Mouse (Mus musculus) thymus, postnatal 10 days (tissue): ENCODE results near the gene Cilp.
A peak's percentile ranks its signal among the peaks of the same experiment; 100 is the strongest.
"Not testable (repeated sequence)": the region's sequence is repeated elsewhere in the genome, so short reads cannot be mapped to it uniquely, and the experiment has no call there.

Source experiments
- DNase-seq, 2 experiments: peaks; one replicate each; pipeline ENCODE4 v3.0.0; 2021; ENCODE audit warnings: low spot score in 2 of 2

Gene Cilp

DNA sequence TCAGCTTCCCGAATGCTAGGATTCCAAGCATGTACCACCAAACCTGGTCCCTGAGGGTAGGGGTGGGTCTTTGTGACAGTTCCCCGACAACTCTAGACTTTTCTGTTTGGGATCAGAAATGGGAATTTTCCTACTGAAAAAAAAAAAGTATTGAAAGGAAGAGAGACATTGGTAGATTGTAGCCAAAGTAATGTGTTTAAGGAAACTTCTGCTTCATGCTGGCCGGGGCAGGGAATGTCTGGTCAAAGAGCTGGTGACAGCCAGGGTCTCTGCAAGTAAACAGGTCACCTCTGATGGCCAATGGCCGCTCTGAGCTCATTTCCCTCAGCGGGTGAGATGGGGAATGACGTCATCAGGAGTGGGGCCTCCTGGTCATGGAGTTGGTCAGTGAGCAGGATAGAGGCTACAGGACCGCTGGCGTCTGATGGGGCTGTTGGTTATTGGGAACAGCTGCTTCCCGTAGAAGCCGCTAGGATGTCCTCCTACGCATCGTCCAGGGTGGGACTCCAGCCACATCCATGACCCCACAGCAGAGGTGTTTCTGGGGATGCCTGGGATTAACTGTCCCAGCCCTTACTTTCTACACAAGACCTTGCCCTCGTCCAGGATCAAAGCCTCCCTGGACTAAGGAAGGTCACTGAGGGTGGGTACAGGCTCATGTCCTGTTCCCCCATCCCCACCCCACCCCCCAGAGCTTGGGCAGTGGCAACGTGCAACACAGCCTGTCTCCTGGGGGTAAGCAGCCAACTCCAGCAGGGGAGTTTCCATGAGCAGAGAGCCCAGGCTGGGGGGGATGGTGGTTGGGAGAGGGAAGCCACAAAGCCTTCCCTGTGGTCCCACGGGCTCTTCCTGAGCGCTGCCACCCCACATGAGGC is 17.2 kb upstream of the Cilp start:
- DNase-seq, result no peak

DNA sequence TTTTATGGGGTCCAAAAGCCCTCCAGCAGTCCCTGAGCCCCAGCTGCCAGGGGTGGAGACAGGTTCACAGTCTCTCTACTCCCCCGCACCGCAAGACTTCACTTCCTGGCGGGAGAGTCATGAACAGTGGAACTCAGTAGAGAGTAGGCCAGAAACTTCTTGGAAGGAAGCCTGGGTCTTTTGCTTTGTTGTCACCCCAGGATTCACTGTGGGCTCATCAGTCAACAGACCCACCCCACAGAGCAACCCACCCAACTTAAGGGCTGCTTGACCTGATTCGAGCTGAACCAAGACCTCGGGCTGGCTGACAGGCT is 16.6 kb upstream of the Cilp start:
- DNase-seq, result peak; percentile 30 to 33

DNA sequence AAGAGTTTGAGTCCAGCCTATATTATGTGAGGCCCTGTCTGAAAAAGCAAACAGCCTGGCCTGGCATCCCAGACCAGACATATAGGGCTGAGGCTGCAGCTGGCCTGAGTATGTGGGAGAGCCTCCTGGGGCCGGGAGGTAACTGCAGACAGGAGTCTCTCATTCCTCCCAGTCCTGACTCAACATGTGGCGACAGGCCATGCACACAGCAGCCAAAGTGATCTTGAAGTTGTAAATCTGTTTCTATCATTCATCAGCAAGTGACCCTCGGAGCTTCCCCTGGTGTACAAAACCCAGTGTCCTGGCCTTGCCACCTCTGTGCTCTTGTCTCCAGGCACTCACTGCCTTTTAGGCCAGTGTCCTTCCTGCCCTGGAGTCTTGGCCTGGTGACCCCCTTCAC is 13.0 kb upstream of the Cilp start:
- no peak for DNase-seq

DNA sequence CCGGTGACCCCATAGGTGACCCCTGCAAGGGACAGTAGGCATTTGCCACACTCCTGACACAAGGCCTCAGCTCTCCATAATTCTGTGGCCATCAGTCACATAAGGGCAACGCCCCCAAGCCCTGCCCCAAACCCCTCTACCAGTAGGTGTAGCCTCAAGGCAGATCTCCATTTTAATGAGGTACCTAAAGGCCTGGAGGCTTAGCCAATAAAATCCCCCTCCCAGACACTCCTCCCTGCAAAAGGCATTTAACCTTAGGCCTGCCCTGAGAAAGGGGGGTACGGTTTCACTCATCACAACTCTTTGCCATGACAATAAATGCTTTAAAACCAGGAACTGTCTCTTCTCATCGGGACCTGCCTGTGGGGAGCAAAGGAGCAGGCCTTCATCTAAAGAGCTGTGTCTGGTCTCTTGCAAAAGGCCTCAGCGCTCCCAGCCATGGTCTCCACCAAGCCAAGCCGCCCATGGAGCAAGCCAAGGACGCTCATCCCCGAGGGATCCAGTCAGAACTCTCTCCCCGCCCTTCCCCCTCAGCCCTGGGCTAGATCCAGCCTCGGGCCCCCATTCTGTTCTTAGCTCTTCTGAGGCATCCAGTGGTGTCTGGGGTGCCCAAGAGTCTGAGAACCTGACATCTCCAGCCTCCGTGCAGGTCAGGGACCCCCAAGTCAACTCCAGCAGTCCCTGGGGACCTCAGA is 8.9 kb upstream of the Cilp start:
- no peak for DNase-seq

DNA sequence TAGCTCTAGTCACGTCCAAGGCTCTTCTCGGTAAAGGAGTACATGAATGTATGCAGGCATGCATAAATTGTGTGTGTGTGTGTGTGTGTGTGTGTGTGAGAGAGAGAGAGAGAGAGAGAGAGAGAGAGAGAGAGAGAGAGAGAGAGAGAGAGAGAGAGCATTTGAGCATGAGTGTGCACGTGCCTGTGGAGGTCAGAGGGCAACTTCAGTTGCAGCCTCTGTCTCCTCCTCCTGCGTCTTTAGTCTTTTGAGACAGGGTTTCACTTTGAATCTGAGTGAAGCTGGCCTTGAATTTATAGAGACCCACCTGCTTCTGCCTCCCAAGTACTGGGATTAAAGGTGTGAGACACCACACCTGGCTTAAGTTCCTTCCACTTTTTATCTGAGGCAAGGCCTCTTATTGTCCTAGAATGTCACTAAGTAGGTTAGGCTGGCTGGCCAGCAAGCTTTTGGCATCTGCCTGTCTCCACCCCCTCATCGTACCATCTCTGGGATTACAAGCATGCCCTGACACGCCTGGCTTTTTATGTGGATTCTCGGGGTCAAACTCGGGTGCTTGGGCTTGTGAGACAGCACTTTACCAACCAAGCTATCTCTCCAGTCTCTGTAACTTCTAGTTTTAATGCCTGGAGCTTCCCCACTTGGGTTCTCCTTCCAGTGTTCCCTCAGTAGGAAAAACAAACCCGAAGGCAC is 7.6 kb upstream of the Cilp start:
- no peak for DNase-seq

DNA sequence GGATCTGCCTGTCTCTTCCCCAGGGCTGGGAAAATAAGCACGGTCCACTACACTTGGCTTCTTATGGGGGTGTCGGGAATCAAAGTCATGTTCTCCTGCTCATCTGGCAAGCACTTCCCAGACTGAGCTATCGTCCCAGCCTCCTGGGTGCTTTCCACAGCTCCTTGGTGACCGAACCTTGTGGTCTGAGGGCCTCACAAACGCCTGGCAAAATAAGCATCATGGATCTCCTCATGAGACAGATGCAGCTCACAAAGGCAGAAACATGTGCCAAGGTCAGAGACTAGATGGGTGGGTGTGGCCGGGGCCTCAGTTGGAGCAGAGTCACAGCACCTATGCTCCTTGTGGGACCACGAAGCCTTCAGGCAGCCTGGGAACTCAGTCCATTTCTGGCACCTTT is 5.6 kb upstream of the Cilp start:
- no peak for DNase-seq

DNA sequence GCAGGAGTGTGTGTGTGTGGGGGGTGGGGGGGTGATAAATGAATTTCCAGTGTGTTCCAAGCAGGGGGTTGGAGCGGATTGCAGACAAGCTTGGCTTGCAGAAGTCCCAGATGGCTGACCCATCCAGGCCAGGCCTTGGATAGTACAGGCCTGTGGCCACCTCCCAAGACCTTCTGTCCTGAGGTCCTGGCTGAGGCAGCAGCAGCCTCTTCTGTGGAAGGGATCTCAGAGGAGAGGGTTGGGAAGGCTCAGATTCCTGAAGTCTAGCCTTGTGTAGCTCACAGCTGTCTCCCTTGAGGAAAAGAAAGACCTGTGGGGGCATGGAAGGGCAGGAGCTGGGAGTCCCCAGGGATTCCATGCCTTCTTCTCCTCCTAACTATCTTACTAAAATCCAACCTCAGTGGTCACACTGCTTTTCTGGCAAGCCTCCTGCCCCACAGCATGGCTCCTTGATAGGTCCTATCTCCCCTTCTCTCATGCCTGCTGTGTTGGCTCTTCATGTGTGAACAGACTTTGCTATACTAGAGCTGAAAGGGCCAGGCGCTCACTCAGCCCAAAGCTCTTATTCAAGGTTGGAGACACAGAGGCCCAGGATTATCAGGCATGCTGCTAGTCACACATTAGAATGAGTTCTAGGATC is 3.3 kb upstream of the Cilp start:
- DNase-seq, result no peak

DNA sequence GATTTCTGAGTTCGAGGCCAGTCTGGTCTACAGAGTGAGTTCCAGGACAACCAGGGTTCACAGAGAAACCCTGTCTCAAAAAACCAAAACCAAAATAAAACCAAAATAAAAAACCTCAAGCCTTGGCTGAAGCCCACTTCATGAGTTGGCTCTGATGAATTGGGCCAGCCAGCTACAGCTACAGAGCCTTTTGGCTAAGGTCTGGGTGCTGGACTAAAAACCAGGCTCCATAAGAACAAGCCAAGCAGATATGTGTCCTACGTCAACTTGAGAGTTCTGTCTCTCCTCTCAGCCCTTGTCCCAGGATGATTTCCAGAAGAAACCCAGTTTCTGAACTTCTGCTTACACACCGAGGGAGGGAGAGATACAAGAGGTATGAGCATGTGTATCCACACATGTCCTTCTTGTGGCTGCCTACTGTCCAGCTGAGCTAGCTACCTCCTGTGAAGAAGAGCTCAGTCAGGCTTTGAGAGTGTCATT is 2.3 kb upstream of the Cilp start:
- no peak for DNase-seq

DNA sequence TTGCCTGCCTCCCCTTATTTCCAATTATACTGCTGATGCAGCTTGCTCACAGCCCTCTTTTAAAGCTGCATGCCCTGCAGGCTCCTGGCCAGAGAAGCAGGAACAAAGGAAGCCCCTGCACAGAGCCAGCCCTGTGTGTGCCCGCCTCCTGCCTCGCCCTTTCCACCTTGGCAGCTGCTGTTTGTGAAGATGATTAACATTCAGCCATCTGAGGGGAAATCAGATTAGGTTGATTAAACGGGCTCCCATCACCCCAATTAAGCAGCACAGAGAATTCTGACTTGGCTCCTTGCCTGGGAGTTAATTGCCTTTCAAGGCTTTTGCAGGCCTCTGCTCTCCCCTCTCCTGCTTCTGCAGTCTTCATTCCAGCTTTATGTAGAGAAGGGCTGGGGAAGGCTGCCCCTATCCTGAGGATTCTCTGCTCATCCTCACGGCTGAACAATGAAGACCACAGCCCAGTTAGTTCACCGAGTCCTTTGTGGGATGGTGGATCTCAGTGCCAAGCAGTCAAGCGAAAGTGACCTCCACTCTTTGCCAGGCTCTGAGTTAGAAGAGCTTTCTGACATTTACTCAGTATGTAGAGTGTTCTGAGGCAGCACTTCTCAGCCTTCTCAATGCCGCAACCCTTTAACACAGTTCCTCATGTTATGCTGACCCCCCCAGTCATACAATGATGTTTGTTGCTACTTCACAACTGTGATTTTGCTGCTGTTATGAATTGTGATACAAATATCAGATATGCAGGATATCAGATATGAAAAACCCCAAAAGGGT is 2.9 kb downstream of the Cilp start:
- no peak for DNase-seq

DNA sequence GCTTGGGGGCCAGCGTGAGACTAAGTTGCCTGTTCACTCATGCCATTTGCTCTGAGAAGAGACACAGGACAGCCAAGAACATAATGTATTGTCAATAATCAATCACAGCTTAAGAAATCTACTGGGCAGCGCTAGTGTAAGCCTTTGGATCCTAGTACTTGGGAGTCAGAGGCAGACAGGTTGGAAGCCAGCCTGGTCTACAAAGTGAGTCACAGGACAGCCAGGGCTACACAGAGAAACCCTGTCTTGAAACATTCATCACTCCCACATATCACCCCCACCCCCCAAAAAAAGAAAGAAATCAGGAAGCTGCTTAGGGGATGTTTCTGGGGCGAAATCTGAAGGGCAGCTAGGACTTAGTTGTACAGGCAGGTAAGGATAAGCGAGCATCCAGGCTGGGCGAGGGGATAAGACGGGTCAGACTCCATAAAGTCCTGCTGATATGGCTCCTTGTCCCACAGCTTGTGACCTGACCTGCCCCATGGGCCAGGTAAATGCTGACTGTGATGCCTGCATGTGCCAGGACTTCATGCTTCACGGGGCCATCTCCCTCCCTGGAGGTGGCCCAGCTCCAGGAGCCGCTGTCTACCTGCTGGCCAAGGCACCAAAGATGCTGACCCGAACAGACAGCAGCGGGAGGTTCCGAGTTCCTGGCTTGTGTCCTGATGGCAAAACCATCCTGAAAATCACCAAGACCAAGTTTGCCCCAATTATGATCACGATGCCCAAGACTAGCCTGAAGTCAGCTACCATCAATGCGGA is 8.2 kb downstream of the Cilp start:
- DNase-seq, result no peak

DNA sequence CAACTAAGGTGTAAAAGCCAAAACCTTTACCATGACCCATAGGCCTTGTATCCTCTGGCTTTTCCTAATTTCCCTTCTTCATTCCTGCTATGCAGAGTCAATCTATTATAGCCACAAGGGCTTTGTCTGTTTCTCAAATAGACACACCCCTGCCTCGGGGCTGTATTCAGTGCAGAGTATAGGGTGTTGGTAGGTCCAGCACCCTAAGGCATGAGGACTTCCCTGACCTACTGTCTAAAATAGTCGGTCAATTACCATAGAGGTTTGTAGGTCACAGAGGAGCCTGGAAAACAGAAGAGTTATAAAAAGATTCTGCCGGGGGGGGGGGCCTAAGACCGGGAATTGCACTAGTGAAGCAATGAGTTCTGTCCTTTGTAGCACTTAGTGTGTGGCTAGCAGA is 8.9 kb downstream of the Cilp start:
- no peak for DNase-seq

DNA sequence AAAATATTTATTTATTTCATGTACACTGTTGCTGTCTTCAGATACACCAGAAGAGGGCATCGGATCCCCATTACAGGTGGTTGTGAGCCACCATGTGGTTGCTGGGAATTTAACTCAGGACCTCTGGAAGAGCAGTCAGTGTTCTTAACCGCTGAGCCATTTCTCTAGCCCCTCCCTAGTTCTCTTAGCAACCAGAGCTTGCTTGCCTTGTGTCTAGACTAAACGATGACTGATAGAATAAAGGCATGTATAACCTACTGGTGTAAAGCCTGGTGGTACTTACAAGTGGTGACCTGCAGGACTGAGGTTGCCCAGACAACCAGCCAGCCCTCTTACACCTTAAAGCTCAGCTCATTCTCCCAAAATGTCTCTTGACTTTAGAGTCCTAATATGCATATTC is 9.9 kb downstream of the Cilp start:
- not testable (repeated sequence) for DNase-seq

DNA sequence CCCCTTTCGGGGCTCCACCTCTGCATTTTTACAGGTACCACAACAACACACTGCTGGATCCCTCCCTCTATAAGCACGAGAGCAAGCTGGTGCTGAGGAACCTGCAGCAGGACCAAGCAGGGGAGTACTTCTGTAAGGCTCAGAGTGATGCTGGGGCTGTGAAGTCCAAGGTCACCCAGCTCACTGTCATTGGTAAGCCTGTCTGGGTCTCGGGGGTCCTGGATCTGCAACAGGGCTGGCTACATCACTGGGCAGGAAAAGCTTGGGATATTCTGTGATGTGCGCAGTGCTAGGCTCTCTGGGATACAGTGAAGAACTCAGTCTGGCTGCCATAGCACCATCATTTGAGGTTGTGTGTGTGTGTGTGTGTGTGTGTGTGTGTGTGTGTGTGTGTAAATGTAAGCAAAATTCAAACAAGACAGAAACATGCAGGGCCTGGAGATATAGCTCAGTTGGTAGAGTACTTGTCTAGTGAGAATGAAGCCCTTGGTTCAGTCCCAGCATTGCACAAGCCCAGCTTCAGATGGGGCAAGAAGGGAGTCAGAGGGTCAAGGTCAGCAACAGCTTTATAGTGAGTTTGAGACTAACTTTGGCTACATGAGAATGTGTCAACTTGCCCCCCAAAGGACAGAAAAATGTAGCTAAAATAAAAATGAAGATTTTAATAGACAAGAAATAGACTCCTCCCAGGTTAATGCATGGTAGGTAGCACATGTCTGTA is 11.0 kb downstream of the Cilp start:
- no peak for DNase-seq

DNA sequence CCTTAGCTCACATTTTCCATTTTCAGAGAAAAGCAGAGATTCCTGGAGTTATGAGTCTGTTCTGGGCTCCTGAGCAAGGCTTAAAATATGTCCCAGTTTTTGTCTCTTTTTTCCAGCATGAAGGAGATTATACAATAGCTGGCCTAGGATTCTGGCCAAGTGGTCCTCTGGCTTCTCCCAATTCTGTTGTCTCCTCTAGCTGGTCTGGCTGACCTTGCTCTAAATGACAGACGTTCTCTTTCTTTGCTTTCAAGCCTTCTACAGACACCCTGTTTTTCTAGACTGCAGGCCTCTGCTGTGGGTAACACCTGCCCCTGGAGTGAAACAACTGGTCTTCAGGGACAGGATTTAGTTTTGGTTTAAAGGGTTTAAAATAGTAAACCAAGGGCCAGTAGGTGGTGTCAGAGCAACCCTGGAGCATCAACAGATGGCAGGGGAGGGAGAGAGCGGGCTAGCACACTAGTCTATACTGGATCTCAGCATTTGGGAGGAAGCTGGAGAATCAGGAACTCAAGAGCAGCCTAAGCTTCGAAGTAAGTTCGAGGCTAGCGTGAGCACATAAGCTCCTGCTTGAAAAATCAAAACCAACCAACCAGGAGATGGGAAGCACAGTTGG is 16.7 kb downstream of the Cilp start:
- no peak for DNase-seq

DNA sequence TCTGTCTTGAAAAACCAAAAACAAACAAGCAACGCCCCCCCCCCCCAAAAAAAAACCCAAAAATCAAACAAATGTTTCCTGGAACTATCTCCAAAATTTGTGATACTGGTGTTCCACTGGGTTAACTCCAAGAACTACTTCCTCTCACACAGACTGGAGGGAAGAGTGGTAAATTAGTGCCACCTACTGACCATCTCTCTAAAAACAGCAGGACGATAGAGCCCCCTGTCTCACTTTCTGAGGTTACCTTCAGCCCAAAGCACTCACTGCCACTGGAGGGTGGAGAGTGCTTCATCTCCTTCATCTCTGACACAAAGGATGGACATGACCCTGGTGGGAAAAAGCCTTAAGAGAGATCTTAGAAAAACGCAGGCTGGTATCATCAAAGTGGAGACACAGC is 18.3 kb downstream of the Cilp start:
- peak in 1 of 2 experiments; percentile 47 for DNase-seq

DNA sequence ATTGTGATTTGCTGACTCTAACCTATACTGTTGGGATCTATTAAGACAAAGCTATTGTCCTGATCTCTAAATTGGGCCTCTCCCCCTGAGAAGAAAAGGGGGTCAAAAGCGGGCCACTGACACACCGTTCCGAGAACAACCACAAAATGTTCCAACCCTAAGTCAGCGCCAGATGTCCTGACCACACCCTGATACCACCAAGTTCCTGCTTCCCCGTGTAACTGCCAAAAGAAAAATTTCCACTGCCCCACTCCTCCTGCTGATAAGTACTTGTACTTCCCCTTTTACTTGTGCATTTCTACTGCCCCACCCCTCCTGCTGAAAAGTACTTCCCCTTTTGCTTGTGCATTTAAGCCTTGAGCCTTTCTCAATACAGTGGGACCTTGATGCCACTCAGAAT is 23.3 kb downstream of the Cilp start:
- DNase-seq, result not testable (repeated sequence)

DNA sequence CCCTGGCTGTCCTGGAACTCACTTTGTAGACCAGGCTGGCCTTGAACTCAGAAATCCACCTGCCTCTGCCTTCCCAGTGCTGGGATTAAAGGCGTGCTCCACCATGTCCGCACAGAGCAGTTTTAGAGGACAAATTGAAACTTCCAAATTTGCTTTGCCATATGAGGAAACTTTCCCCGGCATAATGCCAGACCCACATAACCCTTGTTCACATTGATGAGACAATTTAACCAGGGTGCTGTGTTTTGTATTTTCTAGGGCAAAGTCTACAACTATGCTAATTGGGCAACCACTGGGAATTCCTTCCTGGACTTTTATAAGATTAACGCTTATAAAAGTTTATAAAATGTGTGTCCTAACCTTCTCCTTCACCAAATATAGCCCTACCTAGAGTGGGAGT is 25.0 kb downstream of the Cilp start:
- no peak for DNase-seq

DNA sequence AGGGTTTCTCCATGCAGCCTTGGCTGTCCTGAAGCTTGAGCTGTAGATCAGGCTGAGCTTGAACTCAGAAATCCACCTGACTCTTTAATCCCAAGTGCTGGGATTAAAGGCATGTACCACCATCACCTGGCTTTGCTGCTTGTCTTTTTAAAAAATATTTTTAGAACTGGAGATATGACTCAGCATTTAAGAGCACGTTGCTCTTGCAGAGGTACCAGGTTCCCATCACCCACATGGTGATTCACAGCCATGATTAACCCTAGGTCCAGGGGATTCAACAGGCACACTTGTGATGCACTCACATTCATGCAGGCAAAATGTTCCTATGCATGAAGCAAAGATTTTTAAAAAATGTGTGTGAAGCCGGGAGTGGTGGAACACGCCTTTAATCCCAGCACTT is 27.4 kb downstream of the Cilp start:
- no peak for DNase-seq

DNA sequence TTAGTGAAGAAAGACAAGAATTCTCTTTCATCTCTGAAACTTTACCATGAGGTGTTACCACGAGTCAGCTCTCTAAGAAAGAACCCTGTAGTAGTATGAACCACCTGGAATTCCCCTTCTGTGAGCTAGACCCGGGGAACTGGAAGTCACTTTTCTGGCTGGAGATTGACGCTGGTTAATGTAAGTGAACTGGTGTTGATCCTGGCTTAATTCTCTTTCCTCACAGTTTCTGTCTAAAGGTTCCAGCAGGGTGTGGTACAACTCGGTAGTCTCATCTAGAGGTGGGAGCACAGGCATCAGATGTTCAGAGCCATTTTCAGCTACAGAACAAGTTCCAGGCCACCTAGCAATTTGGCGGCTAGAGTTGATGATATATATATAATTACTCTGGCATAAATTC is 28.1 kb downstream of the Cilp start:
- DNase-seq, result no peak

DNA sequence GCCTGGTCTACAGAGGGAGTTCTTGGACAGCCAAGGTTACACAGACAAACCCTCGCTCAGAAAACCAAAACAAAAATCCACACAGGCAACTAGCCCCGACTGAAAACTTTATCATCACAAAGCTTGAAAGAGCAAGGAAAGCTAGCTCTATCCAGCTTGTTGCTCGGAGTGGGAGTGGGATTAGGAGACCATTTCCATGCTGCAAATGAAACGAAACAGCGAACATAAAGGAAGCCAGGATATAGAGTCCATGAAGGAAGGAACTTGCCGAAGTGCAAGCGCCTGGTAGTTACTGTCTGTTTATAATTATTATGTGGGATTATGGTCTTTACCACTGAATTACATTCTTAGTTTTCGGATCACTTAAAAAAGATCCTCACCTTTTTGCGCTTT is 28.6 kb downstream of the Cilp start:
- peak in 1 of 2 experiments; percentile 8 for DNase-seq
